Mouse (Mus musculus) testis, postnatal 14 days (tissue): ENCODE measurements around the gene Ermard.
"Not testable (repeated sequence)": the region's sequence is repeated elsewhere in the genome, so short reads cannot be mapped to it uniquely, and the experiment has no call there.

Experiments
- DNase-seq: peaks from one replicate; pipeline ENCODE4 v3.0.0; 2021; ENCODE audit warnings: low spot score

Ermard gene

GRCm38 (mm10) chr17:15041175-15041729 is at the start of gene Ermard, which contains the start of the genes Tcte3 and Gm3448:
Gene Ermard, plus strand, starts transcription at chr17:15041208.
Gene Tcte3, minus strand, starts transcription at chr17:15041488.
Gene Gm3448, minus strand, starts transcription at chr17:15041537.
- DNase-seq: peak; percentile 24

- DNase-seq: not testable (repeated sequence)
These were observed 48.4 kb upstream of the Ermard start for GRCm38 (mm10) chr17:14992522-14993138.

- DNase-seq: not testable (repeated sequence)
These were observed 47.7 kb upstream of the Ermard start for GRCm38 (mm10) chr17:14993139-14993832.

- not testable (repeated sequence) for DNase-seq
These were observed 46.9 kb upstream of the Ermard start for GRCm38 (mm10) chr17:14994140-14994539.

- DNase-seq: not testable (repeated sequence)
These were observed 41.0 kb upstream of the Ermard start for GRCm38 (mm10) chr17:15000047-15000446.

GRCm38 (mm10) chr17:15009088-15009487 is 31.9 kb upstream of the Ermard start:
- not testable (repeated sequence) for DNase-seq

- not testable (repeated sequence) for DNase-seq
These were observed 31.1 kb upstream of the Ermard start, which contains the start of gene Gm3435 for GRCm38 (mm10) chr17:15009706-15010413. Gene Gm3435, plus strand, starts transcription at chr17:15010176.

GRCm38 (mm10) chr17:15021503-15022220 is 19.3 kb upstream of the Ermard start:
- peak; percentile 6 for DNase-seq

GRCm38 (mm10) chr17:15023878-15024492 is 17.0 kb upstream of the Ermard start:
- not testable (repeated sequence) for DNase-seq

- not testable (repeated sequence) for DNase-seq
These were observed 16.4 kb upstream of the Ermard start for GRCm38 (mm10) chr17:15024502-15025193.

- DNase-seq: not testable (repeated sequence)
These were observed 15.5 kb upstream of the Ermard start for GRCm38 (mm10) chr17:15025513-15025912.

GRCm38 (mm10) chr17:15031414-15031813 is 9.6 kb upstream of the Ermard start:
- not testable (repeated sequence) for DNase-seq

GRCm38 (mm10) chr17:15040455-15040854 is 553 bp upstream of the Ermard start:
- DNase-seq: not testable (repeated sequence)

GRCm38 (mm10) chr17:15050338-15050737 is 9.3 kb downstream of the Ermard start:
- DNase-seq: not testable (repeated sequence)

- DNase-seq: not testable (repeated sequence)
These were observed 11.8 kb downstream of the Ermard start for GRCm38 (mm10) chr17:15052766-15053165.

- DNase-seq: not testable (repeated sequence)
These were observed 12.3 kb downstream of the Ermard start for GRCm38 (mm10) chr17:15053183-15053828.

GRCm38 (mm10) chr17:15053829-15054200 is 12.8 kb downstream of the Ermard start:
- DNase-seq: not testable (repeated sequence)

- no peak for DNase-seq
These were observed 14.9 kb downstream of the Ermard start for GRCm38 (mm10) chr17:15055925-15056324.

- no peak for DNase-seq
These were observed 17.2 kb downstream of the Ermard start for GRCm38 (mm10) chr17:15058161-15058591.

- DNase-seq: no peak
These were observed 18.6 kb downstream of the Ermard start for GRCm38 (mm10) chr17:15059646-15060045.
